Mouse (Mus musculus) heart, embryonic 11.5 days (tissue): ENCODE data around the gene Noto. TPM values are rescaled to one million over a fixed set of nuclear protein-coding genes. Genes with fewer than 3 reads are reported as not detected.

ENCODE experiments used
- ATAC-seq: fragments of 200-750 bp; cut with Nextera tagmentation; replicated peaks from 2 replicates; pipeline ENCODE4 v1.8.0; 2017; ENCODE audit warnings: moderate library complexity; ENCODE audit not compliant: insufficient number of reproducible peaks, low FRiP score, low TSS enrichment
- H3K27ac ChIP-seq: fragments of 300-500 bp; sonication (generic); 2 replicates; pipeline ENCODE4 v1.5.1; 2014; ENCODE audit warnings: mild to moderate bottlenecking, low read depth, low read length
- H3K27me3 ChIP-seq: fragments of 300-500 bp; sonication (generic); 2 replicates; pipeline ENCODE4 v1.6.1; 2014; ENCODE audit warnings: mild to moderate bottlenecking, low read length, mixed read lengths; ENCODE audit not compliant: control insufficient read depth, insufficient read depth
- H3K36me3 ChIP-seq: fragments of 300-500 bp; sonication (generic); 2 replicates; pipeline ENCODE4 v1.6.1; 2014; ENCODE audit warnings: mild to moderate bottlenecking, low read length, moderate library complexity, mixed read lengths; ENCODE audit not compliant: control insufficient read depth, insufficient read depth
- H3K4me1 ChIP-seq: fragments of 300-500 bp; sonication (generic); 2 replicates; pipeline ENCODE4 v1.6.1; 2014; ENCODE audit warnings: low read length; ENCODE audit not compliant: control insufficient read depth, insufficient read depth
- H3K4me2 ChIP-seq: fragments of 300-500 bp; sonication (generic); 2 replicates; pipeline ENCODE4 v1.6.1; 2014; ENCODE audit warnings: mild to moderate bottlenecking, moderate library complexity
- H3K4me3 ChIP-seq: fragments of 300-500 bp; sonication (generic); 2 replicates; pipeline ENCODE4 v1.5.1; 2014; ENCODE audit warnings: low read depth, low read length
- H3K9ac ChIP-seq: fragments of 300-500 bp; sonication (generic); 2 replicates; pipeline ENCODE4 v1.6.1; 2014; ENCODE audit warnings: mild to moderate bottlenecking, low read depth, low read length, moderate library complexity
- H3K9me3 ChIP-seq: fragments of 300-500 bp; sonication (generic); replicated peaks from 2 replicates; pipeline ENCODE4 v1.6.1; 2016; ENCODE audit warnings: low read length; ENCODE audit not compliant: control insufficient read depth
- WGBS: fragments of 180-500 bp; shearing (Covaris S2); extraction: QIAGEN DNeasy Blood & Tissue Kit; methylation state at CpG from one replicate; pipeline ENCODE4 v1.1.7; 2014; ENCODE audit not compliant: insufficient replicate concordance; 5-methylcytosine and 5-hydroxymethylcytosine counted together
- polyA plus RNA-seq: library from polyadenylated mRNA; unstranded; fragments of >200 nt; fragmentation: Nextera tagmentation; extraction: Ambion mirVana; gene quantifications from 2 replicates; pipeline ENCODE4 v1.2.1, GENCODE M21; 2014

Gene Noto
- polyA plus RNA-seq: not detected in 2 replicates

DNA sequence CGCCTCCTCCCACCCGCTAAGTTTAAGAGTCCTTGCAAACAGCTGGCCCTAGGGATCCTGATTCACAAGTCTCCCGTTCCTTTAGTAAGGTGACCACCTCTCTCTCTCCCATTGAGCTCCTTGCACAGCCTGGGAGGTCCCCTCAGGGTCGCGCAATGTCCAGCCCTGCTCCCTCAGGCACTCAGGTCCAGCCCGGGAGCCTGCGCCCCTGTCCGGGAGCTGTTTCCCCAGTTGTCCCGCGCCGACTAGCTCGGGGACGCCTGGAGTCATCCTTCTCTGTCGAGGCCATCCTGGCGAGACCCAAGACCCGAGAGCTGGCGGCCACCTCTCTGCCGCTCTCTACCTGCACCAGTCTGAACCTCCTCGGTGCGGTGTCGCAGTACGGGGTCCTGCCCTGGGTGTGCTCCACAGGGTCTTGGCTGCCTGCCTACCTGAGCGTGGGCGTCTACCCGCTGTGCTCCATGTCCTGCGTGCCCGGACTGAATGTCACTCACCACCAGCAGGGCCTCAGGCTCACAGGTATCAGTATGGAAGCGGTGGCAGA, at the start of gene Noto:
Noto (plus strand) TSS at position 51 of the 544 bp plus-strand sequence.
- no peak within 1 kb of the TSS for H3K9ac ChIP-seq
- peaks cover 2% of the 10 kb centered on the region; the same call in 1 of the 2 replicates for H3K4me1 ChIP-seq
- H3K4me2 ChIP-seq: peak within 1 kb of the TSS; percentile 46
- 8% methylated on average over 28 of the region's 28 CpGs for WGBS
- H3K36me3 ChIP-seq: no peaks in the 10 kb centered on the region
- H3K27me3 ChIP-seq: peaks cover 30% of the 10 kb centered on the region
- no peaks in the 10 kb centered on the region for H3K9me3 ChIP-seq
- ATAC-seq: no peak
- no peak within 1 kb of the TSS for H3K27ac ChIP-seq
- 0 out of 2 replicates have a peak within 1 kb of the TSS, but pooled peaks have one; percentile 4 for H3K4me3 ChIP-seq

DNA sequence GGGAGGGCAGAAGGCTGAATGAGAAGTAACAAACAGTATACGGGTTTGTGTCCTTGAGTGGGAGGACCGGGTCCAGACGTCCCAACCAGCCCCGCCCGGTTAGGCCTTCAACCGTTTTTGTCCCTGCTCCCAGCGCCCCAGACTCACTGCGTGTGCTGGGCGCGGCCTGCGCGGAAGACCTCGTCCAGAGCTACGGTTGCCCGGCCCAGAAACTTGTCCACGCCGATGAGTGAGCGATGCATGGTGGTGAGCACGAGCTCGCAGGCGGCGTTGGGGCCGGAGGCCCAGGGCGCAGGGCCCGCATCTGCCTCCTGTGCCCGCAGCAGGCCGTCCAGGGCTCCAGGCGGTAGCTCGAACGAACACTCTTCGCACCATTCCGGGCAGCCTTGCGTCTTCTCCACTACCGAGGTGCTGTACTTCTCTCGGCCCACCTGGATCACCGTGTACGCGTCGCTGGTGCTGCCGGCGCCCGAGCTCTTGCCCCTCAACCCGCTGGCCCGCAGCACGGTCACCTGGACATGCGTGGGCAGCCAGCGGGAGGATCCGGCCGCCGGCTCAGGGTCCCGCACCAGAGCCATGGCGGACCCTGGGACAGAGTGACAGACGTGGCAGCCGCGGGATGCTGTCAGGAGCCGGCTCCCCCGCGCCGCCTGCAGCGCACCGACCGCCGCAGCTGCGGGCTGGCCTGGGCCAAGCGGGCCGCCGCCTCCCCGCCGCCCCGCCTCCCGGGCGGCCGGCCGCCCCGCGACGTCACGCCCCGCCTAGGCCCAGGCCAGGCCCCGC, 49.5 kb upstream of the Noto start, which contains the start of gene Rab11fip5:
Rab11fip5 (minus strand) TSS at position 684 of the 783 bp plus-strand sequence.
- ATAC-seq: peak; percentile 14
- 1% methylated on average over 70 of the region's 80 CpGs for WGBS
- Histone ChIP-seq H3K4me1 (peaks cover 30% of the 10 kb centered on the region), H3K36me3 (no peaks in the 10 kb centered on the region), H3K27ac (peak within 1 kb of the TSS; percentile 54; the same call in 1 of the 2 replicates), H3K9ac (peak within 1 kb of the TSS; percentile 85), H3K9me3 (no peaks in the 10 kb centered on the region), H3K27me3 (no peaks in the 10 kb centered on the region), H3K4me3 (peak within 1 kb of the TSS; percentile 84), H3K4me2 (peak within 1 kb of the TSS; percentile 96)

DNA sequence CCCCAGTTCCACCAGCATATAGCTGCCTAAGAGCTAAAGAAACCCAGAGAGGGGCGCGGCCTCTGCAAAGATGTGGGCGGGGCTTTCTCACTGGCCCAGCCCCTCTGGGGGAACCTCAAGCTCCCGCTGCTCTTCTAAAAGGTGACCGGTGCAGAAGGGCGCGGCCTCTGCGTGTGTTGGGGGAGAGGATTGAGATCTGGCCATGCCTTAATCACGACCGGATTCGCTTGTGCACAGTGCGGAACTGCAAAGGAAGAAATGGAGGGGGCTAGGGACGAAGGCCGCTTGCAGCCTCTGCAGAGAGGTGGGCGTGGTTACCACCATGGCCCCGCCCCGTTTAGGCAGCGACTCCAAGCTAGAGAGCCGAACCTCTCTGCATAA, 49.0 kb upstream of the Noto start:
- Histone ChIP-seq H3K27ac (no peak overlapping the region), H3K36me3 (no peaks in the 10 kb centered on the region), H3K27me3 (no peaks in the 10 kb centered on the region), H3K4me2 (peak overlapping the region; percentile 96), H3K9me3 (no peaks in the 10 kb centered on the region), H3K4me1 (peaks cover 24% of the 10 kb centered on the region), H3K9ac (peak overlapping the region; percentile 85; the same call in 1 of the 2 replicates), H3K4me3 (peak overlapping the region; percentile 84)
- ATAC-seq: peak; percentile 94
- under 1% methylated on average over 19 of the region's 19 CpGs for WGBS

DNA sequence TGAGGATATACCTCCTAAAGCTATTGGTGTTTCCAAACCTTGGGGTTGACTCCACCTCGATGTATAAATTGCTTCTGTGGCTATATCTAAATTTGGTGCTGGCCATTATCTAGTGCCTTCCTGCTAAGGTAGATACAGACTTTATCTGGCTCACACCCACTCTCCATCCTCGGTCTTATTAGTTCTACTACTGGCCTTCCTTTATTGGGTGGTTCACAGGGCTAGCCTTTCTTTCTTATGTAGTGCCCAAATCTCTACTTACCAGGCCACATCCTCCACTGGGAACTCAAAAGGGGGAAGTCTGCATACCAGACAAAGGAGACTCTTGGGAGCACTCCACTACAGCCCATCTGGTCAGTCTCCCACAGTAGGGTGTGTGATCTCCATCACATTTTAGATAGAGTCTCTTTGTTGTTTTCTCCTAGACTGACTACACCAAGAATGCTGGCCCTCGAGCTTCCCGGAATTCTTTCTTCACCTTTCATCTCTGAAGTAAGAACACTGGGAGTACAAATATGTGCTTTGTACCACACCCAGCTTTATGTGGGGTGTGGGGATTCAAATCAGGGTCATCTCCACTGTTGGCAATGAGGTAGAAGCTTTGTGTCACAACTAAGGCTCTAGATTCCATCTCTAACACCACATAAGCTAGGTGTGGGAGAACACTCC, 46.5 kb upstream of the Noto start:
- 42% methylated on average over 4 of the region's 4 CpGs for WGBS
- Histone ChIP-seq H3K4me1 (peaks cover 14% of the 10 kb centered on the region), H3K4me3 (no peak overlapping the region), H3K9me3 (no peaks in the 10 kb centered on the region), H3K27ac (no peak overlapping the region), H3K9ac (no peak overlapping the region), H3K36me3 (no peaks in the 10 kb centered on the region), H3K4me2 (no peak overlapping the region), H3K27me3 (no peaks in the 10 kb centered on the region)
- no peak for ATAC-seq

DNA sequence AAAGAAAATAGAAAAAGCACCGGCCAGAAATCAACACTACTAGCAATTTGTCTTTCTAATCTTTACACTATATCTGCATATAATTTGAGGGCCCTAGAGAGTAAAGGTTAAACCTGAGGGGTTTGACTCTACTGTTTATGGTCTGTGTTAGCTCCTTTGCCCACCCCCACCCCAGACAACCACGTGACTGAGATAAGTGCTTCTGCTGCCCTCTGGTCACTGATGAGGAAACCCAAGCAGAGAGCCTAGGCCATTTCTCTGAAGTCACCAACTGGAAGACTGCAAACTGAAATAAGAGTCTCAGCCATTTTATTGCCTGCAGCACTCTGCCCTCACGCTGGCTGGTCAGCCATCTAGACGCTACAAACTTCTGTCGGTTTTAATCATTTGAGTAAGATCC, 45.8 kb upstream of the Noto start:
- Histone ChIP-seq H3K27me3 (no peaks in the 10 kb centered on the region), H3K4me3 (no peak overlapping the region), H3K4me1 (peaks cover 7% of the 10 kb centered on the region), H3K9me3 (no peaks in the 10 kb centered on the region), H3K36me3 (no peaks in the 10 kb centered on the region), H3K4me2 (no peak overlapping the region), H3K9ac (no peak overlapping the region), H3K27ac (no peak overlapping the region)
- WGBS: 46% methylated on average over 5 of the region's 5 CpGs
- no peak for ATAC-seq

- Histone ChIP-seq H3K9ac (no peak overlapping the region), H3K36me3 (no peaks in the 10 kb centered on the region), H3K4me2 (no peak overlapping the region), H3K4me3 (no peak overlapping the region), H3K27me3 (no peaks in the 10 kb centered on the region), H3K9me3 (no peaks in the 10 kb centered on the region), H3K27ac (no peak overlapping the region), H3K4me1 (peaks cover 7% of the 10 kb centered on the region)
- ATAC-seq: no peak
- 46% methylated on average over 8 of the region's 8 CpGs for WGBS
These were observed 45.1 kb upstream of the Noto start for GRCm38 (mm10) chr6:85378629-85379028.

DNA sequence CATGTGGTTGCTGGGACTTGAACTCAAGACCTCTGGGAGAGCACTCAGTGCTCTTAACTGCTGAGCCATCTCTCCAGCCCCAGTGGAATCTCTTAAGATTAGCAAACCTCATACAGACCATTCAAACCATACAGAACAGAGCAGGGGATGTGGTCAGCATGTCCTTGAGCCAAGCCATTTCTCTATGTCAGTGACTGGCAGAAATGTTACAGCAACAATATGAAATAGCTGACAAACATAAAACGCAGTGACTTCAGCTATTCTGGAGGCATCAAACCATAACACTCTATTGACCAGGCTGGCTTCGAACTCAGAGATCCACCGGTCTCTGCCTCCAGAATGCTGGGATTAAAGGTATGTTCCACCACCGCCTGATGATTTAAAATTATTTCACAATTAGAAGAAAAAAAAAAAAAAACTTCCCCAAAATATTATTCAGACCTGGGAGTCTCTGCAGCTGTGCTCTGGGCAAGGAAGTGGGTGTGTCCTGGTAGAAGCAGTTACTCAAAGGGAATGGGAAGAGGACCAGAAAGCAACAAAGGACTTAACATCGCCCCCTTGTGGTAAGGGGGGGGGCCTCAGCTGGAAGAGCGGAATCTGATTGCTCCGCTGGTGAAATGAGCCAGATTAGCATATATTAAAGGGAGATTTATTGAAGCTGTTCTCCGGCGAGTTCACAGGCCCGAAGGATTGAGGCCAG, 43.3 kb upstream of the Noto start:
- H3K36me3 ChIP-seq: no peaks in the 10 kb centered on the region
- H3K4me2 ChIP-seq: peak overlapping the region; percentile 61
- no peaks in the 10 kb centered on the region for H3K9me3 ChIP-seq
- 26% methylated on average over 10 of the region's 10 CpGs for WGBS
- H3K4me1 ChIP-seq: peaks cover 7% of the 10 kb centered on the region
- 0 out of 2 replicates have a peak, but pooled peaks have one; percentile 33 for ATAC-seq
- peak overlapping the region; percentile 56 for H3K9ac ChIP-seq
- no peak overlapping the region for H3K27ac ChIP-seq
- peak overlapping the region; percentile 19 for H3K4me3 ChIP-seq
- no peaks in the 10 kb centered on the region for H3K27me3 ChIP-seq
